Mouse (Mus musculus) G1E-ER4 (cell line): ENCODE results near the gene Cnn3. TPM values are rescaled to one million over a fixed set of nuclear protein-coding genes. Genes with fewer than 3 reads are reported as not detected.

Experiments used
- GATA1 ChIP-seq: IDR thresholded peaks from one replicate; pipeline ENCODE4 v1.8.0; 2012; ENCODE audit warnings: low read length, inconsistent platforms
- polyA plus RNA-seq: library from polyadenylated mRNA; stranded (reverse); fragments of >175 nt; gene quantifications from 2 replicates; pipeline ENCODE4 v1.2.3, GENCODE M21; 2012

Cnn3 gene
- polyA plus RNA-seq, 1 experiment = not detected

DNA sequence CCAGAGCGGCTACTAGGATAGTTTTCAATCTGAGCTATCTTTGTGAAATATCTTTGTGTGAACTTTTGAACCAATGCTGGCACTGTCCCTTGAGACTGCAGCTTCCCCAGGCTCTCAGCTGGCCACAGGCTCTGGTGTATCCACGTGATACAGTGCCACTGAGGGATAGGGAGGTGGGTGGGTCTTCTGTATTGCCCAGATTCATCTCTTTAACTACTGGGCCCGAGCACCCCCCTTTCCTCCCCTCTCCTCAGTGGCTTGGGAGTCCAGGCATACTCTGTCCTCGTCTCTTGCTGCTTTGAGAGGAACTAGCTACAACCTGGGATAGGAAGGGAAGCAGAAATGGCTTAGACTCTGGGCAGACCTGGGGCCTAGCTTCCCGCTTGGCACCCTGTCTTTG is 9.0 kb downstream of the Cnn3 start:
- no peak for TF ChIP-seq GATA1

DNA sequence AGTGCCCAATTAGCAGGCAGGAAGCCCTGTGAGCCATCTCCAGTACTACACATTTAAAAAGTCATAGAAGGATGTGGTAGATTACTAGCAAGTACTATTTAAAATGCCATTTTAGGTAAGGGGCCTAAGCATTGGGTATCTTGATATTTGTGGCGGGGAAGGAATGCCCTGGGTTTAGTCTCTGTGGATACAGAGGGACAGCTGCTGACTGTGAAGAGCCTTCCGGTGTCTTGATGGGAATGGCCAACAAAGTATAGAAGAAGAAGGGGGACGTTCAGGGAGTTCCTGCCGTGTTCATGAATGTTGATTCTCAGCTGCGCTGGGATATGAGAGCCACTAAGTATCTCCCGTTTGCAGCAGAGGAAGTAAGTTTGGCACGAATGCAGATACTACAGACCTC is 10.8 kb downstream of the Cnn3 start:
- no peak for TF ChIP-seq GATA1

DNA sequence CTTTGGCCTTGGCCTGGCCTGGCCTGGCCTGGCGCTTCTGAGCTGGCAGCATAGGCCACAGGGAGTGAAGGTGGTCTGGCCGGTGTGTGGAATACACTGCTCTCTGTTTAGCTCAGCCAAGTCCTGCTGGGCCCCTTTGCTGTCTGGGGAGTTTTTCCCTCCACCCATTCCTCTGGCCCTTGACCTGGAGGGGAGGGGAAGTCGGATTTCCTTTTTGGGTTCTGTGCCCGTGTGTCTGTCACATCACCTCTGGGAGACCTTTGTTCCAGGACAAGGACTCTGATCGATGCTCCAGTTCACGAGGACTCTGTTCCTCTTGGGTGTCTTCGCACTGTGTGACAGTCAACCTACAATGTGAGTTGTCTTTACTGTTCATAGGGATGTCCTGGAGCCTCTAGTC is 11.7 kb downstream of the Cnn3 start:
- no peak for TF ChIP-seq GATA1

DNA sequence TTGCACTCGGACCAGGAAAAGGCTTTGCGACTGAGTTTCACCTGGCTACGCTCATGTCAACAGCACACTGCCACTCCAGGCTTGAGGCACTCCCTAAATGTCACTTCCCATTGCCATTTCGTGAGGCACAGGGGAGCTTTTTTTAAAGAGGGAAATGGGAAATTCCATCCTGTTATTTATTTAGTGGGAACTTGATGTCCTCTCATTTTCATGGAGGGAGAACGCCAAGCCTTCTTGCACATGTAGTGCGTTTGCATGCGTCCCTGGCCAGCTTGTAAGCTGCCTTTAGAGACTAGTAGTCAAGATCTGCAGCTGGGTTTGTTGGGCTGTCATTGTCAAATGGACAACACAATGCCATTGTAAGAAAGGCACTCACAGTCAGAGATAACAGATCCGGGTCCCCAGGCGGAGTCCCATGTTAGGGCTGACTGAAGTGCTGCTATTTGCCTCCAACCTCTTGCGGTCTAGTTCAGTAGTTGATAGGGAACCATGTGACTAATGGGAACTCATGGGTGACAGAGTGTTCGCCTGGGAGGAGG is 13.4 kb downstream of the Cnn3 start:
- TF ChIP-seq GATA1 = no peak

DNA sequence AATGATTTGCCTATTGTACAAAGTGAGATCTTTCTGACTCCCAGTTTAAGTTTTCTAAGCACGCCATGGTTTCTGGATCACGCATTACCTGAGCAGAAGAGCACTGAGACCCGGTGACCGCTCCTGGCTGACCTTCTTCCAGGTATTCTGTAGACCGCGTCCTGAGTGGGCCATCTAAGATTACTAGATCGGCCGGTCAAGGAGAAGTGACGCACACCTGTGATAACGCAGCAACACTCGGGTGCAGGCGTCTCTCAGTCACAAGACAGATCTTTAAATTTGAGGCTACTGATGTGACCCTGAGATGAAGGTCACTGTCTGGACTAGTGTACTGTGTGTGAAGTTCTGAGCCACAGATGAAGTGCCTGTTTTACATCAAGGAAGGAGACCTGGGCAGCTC is 15.2 kb downstream of the Cnn3 start:
- TF ChIP-seq GATA1 = no peak

DNA sequence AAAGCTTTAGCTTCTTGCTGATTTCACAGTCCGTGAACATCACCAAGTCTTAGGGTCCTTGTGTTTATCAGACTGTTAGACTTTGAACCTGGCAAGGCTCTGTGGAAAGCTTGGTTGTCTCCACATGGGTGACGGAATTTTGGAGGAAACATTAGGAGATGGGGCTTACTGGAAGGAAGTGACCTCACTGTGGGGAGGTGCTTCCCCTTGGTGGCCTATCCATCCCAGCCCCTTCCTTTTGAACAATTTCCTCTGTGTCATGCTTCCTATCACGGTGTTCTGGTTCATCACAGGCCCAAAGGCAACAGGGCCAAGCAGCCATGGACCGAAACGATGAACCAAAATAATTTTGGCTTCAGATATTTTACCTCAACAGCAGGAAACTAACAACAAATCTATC is 16.0 kb downstream of the Cnn3 start:
- TF ChIP-seq GATA1 = no peak

DNA sequence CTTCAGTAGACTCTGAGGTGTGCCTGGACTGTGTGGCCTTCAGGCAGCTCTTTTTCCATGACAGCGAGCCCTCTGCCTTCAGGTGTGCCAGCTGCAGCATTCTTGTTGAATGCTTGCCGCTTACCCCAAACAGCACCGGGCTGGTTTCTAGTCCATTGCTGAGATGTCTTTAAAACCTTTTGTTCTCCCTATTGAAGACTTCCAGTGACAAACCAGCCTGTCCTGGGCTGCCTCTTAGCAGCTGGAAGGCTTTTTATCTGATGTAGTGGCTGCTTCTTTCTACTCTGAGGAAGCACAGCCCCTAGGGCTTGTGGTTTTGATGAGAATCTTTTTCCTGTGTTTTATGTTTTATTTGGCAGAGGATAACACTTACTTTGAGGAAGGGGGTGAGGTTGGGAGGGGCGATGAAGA is 17.6 kb downstream of the Cnn3 start:
- no peak for TF ChIP-seq GATA1

DNA sequence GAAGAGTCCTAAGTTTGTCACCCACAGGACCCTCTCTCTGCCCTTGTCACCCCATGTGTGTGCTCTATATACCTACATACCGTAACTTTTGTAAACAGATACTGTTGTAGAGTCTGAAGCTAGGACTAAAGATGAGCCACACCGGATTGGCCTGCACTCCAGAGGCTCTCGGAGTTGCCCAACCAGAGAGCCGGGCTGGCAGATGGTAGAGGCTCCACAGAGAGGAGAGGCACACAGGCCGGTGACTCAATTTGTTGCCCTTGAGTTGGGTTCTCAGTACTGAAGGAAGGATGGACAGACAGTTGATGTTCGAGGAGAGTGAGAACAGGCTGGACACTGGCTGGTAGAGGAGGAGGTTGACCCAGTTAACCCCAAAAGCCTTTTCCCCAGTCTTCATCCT is 18.1 kb downstream of the Cnn3 start:
- no peak for TF ChIP-seq GATA1

DNA sequence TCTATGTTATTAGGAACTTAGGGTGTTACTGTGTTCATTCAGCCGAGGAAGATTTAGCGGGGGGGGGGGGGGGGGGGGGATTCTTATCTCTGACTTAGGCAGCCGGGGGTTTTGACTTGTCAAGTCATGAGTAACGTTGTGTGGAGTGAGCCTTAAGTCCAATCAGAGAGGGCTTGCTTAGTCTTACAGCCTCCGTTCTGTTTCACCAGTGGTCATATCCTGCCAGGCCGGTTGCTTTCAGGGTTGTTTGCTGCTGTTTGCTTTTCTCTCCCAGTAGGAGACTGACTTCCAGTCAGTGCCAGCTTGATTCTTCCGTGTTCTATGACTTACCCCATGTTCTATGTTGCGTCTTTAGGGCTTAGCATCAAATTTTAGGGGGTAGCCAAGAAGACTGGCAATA is 20.2 kb downstream of the Cnn3 start:
- TF ChIP-seq GATA1 = no peak

DNA sequence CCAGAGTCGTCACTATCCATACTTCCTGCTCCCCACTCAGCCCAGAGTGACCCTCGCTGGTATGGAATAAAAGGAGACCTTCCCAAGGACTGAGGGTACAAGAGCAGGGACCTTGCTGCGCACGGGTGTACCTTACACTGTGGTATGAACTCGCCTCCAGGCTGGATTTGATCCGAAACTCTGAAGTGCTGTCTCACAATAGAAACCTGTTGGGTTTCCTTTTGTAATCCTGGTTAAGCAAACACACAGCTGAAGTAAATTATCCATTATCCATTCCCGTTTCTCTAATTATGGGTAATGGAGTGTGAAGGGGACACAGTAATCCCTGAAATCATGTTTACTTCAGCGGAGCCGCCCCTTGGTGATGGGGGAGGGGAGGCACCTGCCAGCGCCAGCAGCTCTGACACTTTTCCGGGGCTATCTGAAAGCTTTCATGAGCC is 21.8 kb downstream of the Cnn3 start:
- TF ChIP-seq GATA1 = no peak

DNA sequence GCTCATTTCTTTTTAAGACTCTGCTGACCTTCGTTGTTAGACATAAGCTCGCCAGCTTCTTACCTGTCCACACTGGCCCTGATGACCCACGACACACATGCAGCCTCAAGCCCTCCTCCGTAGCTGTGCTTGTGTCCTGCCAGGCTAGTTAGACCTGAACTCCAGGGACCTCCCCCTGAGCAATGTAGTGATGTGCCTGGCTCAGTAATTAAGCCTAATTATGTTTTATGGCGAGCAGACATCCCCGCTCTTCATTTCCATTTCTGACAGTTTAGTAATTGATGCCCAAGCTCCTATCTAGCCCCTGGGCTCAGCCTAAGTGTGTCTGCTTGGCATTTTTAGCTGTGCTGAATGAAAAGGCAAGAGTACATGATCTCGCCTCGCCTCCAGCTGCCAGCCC is 22.3 kb downstream of the Cnn3 start:
- TF ChIP-seq GATA1 = no peak

DNA sequence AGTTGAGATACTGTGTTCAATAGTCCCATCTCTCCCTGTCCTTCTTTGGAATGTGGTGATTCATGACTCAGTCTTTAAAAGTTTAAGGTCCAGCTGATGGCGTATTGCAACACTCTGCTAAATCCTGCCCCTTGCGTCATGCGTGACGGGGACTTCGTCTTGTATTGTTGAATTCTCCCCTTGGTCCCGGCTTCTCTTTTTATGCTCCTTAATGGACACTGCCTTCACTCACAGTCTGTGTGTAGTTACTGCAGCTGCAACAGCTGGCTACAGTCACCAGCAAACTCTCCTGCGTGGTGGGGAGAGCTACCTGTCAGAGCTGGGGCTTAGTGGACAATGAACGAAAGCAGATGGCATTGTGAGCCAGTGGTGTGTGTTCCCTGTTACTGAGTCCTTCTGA is 23.2 kb downstream of the Cnn3 start:
- no peak for TF ChIP-seq GATA1

DNA sequence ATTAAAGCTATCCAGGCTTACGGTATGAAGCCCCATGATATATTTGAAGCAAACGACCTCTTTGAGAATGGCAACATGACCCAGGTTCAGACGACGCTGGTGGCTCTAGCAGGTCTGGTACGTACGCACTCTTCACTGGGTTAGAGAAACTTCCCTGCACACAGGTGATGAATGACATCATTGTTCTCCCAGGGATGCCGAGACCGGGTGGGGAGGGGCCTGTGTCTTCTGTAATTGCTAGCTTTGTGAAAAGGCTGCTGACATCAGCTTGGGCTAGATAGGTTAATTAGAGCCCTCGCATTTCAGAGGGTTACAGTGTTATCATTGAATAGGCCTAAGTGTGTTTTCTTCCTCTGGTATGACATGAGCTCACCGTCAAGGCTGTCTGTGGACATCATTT is 25.1 kb downstream of the Cnn3 start:
- no peak for TF ChIP-seq GATA1

DNA sequence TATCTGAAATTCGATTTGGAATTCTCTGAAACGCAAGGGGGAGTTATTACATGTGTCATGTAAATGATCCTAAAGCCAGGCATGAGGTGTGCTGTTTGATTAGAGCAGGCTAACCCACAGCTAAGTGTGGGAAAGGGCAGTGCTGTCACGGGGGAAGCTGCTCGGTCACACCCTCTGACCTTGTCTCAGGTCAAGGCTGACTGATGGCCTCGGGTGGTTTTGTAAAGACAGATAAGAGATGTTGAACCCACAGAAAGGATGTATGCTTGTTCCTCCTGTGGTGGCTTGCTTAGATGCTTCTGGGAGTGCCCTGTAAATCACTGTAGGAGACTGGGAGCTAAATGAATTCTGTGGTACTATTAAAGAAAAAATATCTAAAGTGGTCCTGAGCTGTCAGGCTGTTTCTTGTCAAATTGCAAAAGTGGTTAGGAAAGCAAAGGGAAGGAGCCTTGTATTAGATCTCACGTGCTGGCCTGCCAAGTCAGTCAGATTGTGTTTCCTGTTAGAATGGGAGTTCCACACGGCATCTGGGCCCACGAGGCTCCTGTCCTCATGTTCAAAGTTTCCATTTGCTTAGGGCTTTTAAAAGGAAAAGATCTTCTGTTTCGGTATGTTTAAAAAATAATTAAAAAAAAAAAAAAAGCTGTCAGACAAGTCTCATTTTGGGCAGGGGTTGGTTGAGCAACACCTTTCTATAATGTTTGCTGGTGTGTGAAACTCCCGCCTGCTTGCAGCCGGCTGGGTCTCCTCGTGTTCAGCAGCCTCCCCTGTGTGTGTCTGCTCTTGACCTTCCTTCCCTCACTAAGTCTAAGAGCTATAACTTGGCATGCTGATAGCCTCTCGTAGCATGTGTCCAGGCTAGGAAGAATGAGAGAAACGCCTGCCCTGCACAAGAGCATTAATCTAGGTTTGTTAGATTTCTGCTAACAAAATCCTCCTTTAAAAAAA is 32.5 kb downstream of the Cnn3 start:
- TF ChIP-seq GATA1 = no peak

DNA sequence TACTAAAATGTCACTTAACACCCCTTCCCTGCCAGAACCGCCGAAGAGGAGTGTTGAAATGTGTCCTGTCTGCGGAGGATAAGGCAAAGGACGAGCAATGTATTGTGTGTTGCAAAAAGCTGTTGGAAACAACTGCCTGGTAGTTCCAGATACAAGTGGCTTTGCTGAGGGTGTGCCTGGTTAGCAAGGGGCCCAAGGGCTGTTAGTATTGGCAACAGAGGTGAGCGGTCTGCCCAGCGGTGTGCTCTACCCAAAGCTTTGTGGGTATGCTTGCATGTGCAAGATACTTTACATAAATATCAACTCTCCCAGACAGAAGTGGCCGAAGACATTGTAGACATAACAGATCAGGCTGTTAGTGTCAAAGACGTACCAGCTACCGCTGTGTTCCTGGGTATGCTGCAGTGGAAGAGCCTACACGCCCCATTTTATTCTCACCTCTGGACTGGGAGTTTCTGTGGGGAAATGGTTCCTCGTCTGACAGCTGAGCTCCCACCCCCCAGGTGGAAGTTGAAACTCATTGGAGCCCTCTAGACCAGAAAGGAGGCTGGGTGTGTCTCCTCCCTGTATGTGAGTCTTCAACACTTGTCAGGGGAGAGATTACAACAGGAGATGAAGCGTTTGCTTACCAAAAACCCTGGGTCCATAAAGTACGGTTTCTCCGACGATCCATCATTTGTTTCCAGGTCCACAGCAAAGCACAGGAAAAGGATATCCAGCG is 34.3 kb downstream of the Cnn3 start:
- no peak for TF ChIP-seq GATA1

DNA sequence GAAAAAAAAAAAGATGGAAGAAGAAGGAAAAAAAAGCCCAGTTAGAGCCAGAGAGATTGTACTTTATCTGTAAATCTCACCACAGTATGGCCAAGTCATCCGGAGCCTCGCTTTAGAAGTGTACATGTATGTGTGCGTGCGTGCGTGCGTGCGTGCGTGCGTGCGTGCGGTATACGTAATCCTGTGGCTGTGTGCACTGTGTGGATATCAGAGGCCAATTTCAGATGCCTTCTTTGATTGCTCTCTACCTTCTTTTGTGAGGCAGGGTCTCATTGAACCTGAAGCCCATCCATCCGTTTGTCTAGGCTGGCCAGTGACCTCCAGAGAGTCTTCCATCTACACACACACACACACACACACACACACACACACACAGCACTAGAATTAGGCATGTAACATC is 35.2 kb downstream of the Cnn3 start:
- TF ChIP-seq GATA1 = no peak
